Mouse (Mus musculus) kidney, adult 2 months (tissue): ENCODE data around the gene Rbfox1.

ENCODE experiments used
- CTCF ChIP-seq: fragments of 200-500 bp; conservative IDR thresholded peaks from 2 replicates; pipeline ENCODE4 v1.5.1; 2011; ENCODE audit warnings: low read depth, mild to moderate bottlenecking, control low read depth, low read length, moderate library complexity, mixed read lengths; ENCODE audit not compliant: insufficient read depth, insufficient read length
- POLR2A ChIP-seq: fragments of 200-500 bp; IDR thresholded peaks from one replicate; pipeline ENCODE4 v1.6.1; 2011; ENCODE audit warnings: low read depth, low read length, control low read depth

GRCm38 (mm10) chr16:6031280-6031679, 146.1 kb downstream of the Rbfox1 start:
- no peak for TF ChIP-seq POLR2A
- no peak for TF ChIP-seq CTCF
